Mouse (Mus musculus) cerebellum, adult 2 months (tissue): Measurements from ENCODE around the gene Map3k12.

Experiments used
- CTCF ChIP-seq: fragments of 200-500 bp; IDR thresholded peaks from 2 replicates; pipeline ENCODE4 v1.5.1; 2011; ENCODE audit warnings: low read depth, mild to moderate bottlenecking, control low read depth, low read length, moderate library complexity, borderline replicate concordance; ENCODE audit not compliant: insufficient read depth
- POLR2A ChIP-seq: fragments of 200-500 bp; IDR thresholded peaks from 2 replicates; pipeline ENCODE4 v1.6.1; 2011; ENCODE audit warnings: low read length, control low read depth, borderline replicate concordance; ENCODE audit not compliant: insufficient read depth

GRCm38 (mm10) chr15:102547478-102547877 is 30.6 kb upstream of the Map3k12 start:
- no peak for TF ChIP-seq CTCF
- TF ChIP-seq POLR2A = no peak
